Mouse (Mus musculus): ENCODE results near the gene Col28a1. TPM values are rescaled to one million over a fixed set of nuclear protein-coding genes. Genes with fewer than 3 reads are reported as not detected.

Col28a1 gene
- polyA plus RNA-seq, 1 experiment: 0.52 TPM

- no peak overlapping the region for H3K27ac ChIP-seq (ENCODE audit: insufficient read depth, low read length)
These were observed 221.2 kb downstream of the Col28a1 start for GRCm38 (mm10) chr6:7971020-7971760.

GRCm38 (mm10) chr6:7969376-7969775 lies 223.0 kb downstream of the Col28a1 start:
- Histone ChIP-seq H3K27me3 (ENCODE audit: control insufficient read depth, insufficient read depth, low read length) (no peaks in the 10 kb centered on the region), H3K4me3 (replicated peaks; ENCODE audit: insufficient read depth, low read depth, low read length) (no peak overlapping the region), H3K4me1 (ENCODE audit: control insufficient read depth, insufficient read depth, low read length) (no peaks in the 10 kb centered on the region), H3K27ac (ENCODE audit: insufficient read depth, low read length) (no peak overlapping the region)
- no peak for DNase-seq
- WGBS: 79% methylated on average over 4 of the region's 4 CpGs
- TF ChIP-seq CTCF (IDR thresholded peaks at IDR 0.05; ENCODE audit: borderline replicate concordance, insufficient read depth, low read depth, low read length) (no peak), POLR2A (IDR thresholded peaks at IDR 0.05; ENCODE audit: borderline replicate concordance, insufficient read depth, low read length) (no peak)

More at GRCm38 (mm10) chr6:7971020-7971760, 221.2 kb downstream of the Col28a1 start:
- no peak for TF ChIP-seq POLR2A (IDR thresholded peaks at IDR 0.05; ENCODE audit: borderline replicate concordance, insufficient read depth, low read length)
- no peak for TF ChIP-seq CTCF (IDR thresholded peaks at IDR 0.05; ENCODE audit: borderline replicate concordance, insufficient read depth, low read depth, low read length)
- DNase-seq: no peak
- Histone ChIP-seq H3K4me3 (replicated peaks; ENCODE audit: insufficient read depth, low read depth, low read length) (no peak overlapping the region), H3K27me3 (ENCODE audit: control insufficient read depth, insufficient read depth, low read length) (no peaks in the 10 kb centered on the region), H3K4me1 (ENCODE audit: control insufficient read depth, insufficient read depth, low read length) (no peaks in the 10 kb centered on the region)
- WGBS: 43% methylated on average over 5 of the region's 5 CpGs

DNA sequence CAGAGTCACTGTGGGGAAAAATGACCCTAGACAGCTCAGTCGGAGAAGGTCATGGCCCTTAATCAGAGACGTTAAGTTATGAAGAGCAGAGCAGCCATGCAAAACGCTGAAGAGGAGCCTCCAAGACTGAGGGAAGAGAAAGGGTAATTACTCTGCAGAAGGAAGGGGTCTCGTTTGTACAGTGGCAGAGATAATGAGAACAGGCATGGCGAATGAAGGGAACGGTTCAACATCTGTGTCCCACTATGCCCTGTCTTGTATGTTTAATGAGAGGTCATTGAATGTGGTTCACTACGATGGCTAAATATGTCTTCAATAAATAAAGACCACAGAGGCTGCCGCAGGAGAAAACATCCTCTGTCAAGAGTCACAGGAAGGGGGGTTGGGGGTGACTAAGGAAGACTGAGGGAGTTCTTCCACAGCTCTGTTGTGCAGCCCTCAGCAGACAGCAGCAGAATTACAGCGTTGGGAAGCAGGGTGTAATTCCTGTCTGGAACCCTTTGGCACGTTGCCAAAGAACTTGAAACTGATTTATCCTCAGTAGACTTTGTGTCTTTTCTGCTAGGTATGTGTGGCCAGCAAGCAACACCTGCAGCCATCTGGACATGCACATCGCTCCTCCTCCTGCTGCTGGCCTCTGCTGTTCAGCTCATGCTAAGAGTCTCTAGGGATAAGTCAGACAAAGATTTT lies 226.4 kb downstream of the Col28a1 start:
- 36% methylated on average over 11 of the region's 11 CpGs for WGBS
- Histone ChIP-seq H3K4me3 (replicated peaks; ENCODE audit: insufficient read depth, low read depth, low read length) (no peak overlapping the region), H3K27me3 (ENCODE audit: control insufficient read depth, insufficient read depth, low read length) (no peaks in the 10 kb centered on the region), H3K4me1 (ENCODE audit: control insufficient read depth, insufficient read depth, low read length) (no peaks in the 10 kb centered on the region), H3K27ac (ENCODE audit: insufficient read depth, low read length) (no peak overlapping the region)
- DNase-seq: no peak
- no peak for TF ChIP-seq CTCF (IDR thresholded peaks at IDR 0.05; ENCODE audit: borderline replicate concordance, insufficient read depth, low read depth, low read length)
- TF ChIP-seq POLR2A (IDR thresholded peaks at IDR 0.05; ENCODE audit: borderline replicate concordance, insufficient read depth, low read length): no peak

- Histone ChIP-seq H3K4me3 (replicated peaks; ENCODE audit: insufficient read depth, low read depth, low read length) (no peak overlapping the region), H3K27me3 (ENCODE audit: control insufficient read depth, insufficient read depth, low read length) (no peaks in the 10 kb centered on the region), H3K27ac (ENCODE audit: insufficient read depth, low read length) (no peak overlapping the region), H3K4me1 (ENCODE audit: control insufficient read depth, insufficient read depth, low read length) (no peaks in the 10 kb centered on the region)
- TF ChIP-seq CTCF (IDR thresholded peaks at IDR 0.05; ENCODE audit: borderline replicate concordance, insufficient read depth, low read depth, low read length): no peak
- TF ChIP-seq POLR2A (IDR thresholded peaks at IDR 0.05; ENCODE audit: borderline replicate concordance, insufficient read depth, low read length): no peak
- DNase-seq: no peak
- WGBS: 88% methylated on average over 7 of the region's 7 CpGs
These were observed 229.7 kb downstream of the Col28a1 start for GRCm38 (mm10) chr6:7962749-7963148.

DNA sequence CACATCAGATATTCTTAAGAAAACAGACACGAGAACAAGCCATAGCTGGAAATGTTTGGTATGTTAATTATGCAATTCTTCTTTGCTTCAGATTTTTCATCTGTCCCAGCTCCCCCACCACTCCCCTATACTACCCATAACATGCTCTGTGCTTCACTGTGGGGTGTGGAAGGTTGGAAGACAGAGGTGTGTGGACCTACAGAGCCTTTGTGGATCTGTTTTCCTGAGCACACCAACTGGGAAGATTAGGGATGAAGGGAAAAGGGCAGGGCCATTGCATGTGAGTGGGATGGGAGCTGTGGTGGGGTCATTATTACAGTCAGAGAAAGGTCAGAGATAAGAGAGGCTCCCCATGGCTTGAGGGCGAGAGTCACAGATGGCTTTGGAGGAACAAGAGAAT lies 240.2 kb downstream of the Col28a1 start:
- Histone ChIP-seq H3K27ac (ENCODE audit: insufficient read depth, low read length) (no peak overlapping the region), H3K4me3 (replicated peaks; ENCODE audit: insufficient read depth, low read depth, low read length) (no peak overlapping the region), H3K27me3 (ENCODE audit: control insufficient read depth, insufficient read depth, low read length) (no peaks in the 10 kb centered on the region), H3K4me1 (ENCODE audit: control insufficient read depth, insufficient read depth, low read length) (no peaks in the 10 kb centered on the region; the same call in 1 of the 2 replicates)
- TF ChIP-seq CTCF (IDR thresholded peaks at IDR 0.05; ENCODE audit: borderline replicate concordance, insufficient read depth, low read depth, low read length) (no peak), POLR2A (IDR thresholded peaks at IDR 0.05; ENCODE audit: borderline replicate concordance, insufficient read depth, low read length) (no peak)
- 48% methylated on average over 2 of the region's 2 CpGs for WGBS
- no peak for DNase-seq

GRCm38 (mm10) chr6:7951778-7952177 lies 240.6 kb downstream of the Col28a1 start:
- Histone ChIP-seq H3K4me3 (replicated peaks; ENCODE audit: insufficient read depth, low read depth, low read length) (no peak overlapping the region), H3K27me3 (ENCODE audit: control insufficient read depth, insufficient read depth, low read length) (no peaks in the 10 kb centered on the region), H3K27ac (ENCODE audit: insufficient read depth, low read length) (no peak overlapping the region), H3K4me1 (ENCODE audit: control insufficient read depth, insufficient read depth, low read length) (no peaks in the 10 kb centered on the region; the same call in 1 of the 2 replicates)
- no peak for DNase-seq
- TF ChIP-seq POLR2A (IDR thresholded peaks at IDR 0.05; ENCODE audit: borderline replicate concordance, insufficient read depth, low read length): no peak
- TF ChIP-seq CTCF (IDR thresholded peaks at IDR 0.05; ENCODE audit: borderline replicate concordance, insufficient read depth, low read depth, low read length): no peak

Other genes with a start within 250 kb of the Col28a1 start
- 9.9 and 10.9 TPM in 2 replicates for gene Mios, start 16.6 kb upstream of the Col28a1 start, polyA plus RNA-seq (2012; rRNA removed)
- 19.5 and 20.7 TPM in 2 replicates for gene Rpa3, start 66.6 kb upstream of the Col28a1 start, polyA plus RNA-seq (2012; rRNA removed)
- 30.8 and 31.5 TPM in 2 replicates for gene Umad1, start 66.7 kb upstream of the Col28a1 start, polyA plus RNA-seq (2012; rRNA removed)
- gene Gm45062, start 66.8 kb upstream of the Col28a1 start, polyA plus RNA-seq (2012; rRNA removed): 18.6 and 20.5 TPM in 2 replicates